Comparison of ENCODE assay signal across 8 mouse cellular contexts in the genomic region with DNA sequence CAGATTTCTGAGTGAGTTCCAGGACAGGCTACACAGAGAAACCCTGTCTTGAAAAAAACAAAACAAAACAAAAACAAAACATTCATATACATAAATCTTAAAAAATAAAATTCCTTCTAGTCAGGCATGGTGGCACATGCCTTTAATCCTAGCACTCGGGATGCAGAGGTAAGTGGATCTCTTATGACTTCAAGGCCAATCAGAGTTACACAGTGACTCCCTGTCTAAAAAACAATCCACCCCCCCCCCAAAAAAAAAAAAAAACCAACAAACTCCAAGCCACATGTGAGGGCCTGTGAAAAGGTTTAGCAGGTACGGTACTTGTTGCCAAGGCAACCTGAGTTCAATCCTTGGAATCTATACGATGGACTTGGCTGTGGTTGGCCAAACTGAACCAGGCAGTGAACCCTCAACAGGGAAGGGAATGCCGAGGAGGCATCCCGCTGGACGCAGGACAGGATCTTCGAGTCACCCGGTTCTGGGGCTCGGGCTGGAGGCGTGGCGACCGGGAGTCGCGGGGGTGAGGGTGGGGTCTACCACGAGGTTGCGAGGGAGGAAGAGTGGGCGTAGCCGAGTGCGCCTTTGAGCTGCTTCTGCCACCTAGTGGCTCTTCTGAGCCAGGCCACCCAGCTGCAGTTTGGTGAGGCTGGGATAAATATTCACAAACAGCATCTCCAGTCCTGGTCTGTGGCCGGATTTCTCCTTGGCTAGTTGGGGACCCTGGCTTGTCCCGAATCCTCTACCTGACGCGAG. TPM values are rescaled to one million over a fixed set of nuclear protein-coding genes. Genes with fewer than 3 reads are reported as not detected.
DNase-seq lines count a peak whose midpoint lies in the region; ATAC-seq lines count a peak whose summit lies in the region.

No protein-coding gene starts in this region.

- peak; percentile 40 for ATAC-seq in embryonic facial prominence, embryonic 11.5 days (replicated peaks; ENCODE audit: insufficient number of reproducible peaks, low FRiP score, low TSS enrichment, low read depth)
- peak; percentile 41 for ATAC-seq in limb, embryonic 12.5 days (ENCODE audit: insufficient number of reproducible peaks, insufficient read depth, low FRiP score, low TSS enrichment, low read depth)
- peak; percentile 57 for ATAC-seq in midbrain, embryonic 15.5 days (replicated peaks)

- H3K27ac ChIP-seq in embryonic facial prominence, embryonic 11.5 days (replicated peaks; ENCODE audit: low read depth, low read length), result no peak overlapping the region
- no peak overlapping the region for H3K27ac ChIP-seq in limb, embryonic 12.5 days
- H3K27ac ChIP-seq in midbrain, embryonic 15.5 days, result peak overlapping the region; percentile 51

- no peaks in the 10 kb centered on the region for H3K27me3 ChIP-seq in embryonic facial prominence, embryonic 11.5 days (ENCODE audit: control insufficient read depth, insufficient read depth, low read length)
- H3K27me3 ChIP-seq in limb, embryonic 12.5 days, result peaks cover 24% of the 10 kb centered on the region; the same call in 1 of the 2 replicates
- no peaks in the 10 kb centered on the region for H3K27me3 ChIP-seq in midbrain, embryonic 15.5 days (replicated peaks)

- H3K36me3 ChIP-seq in embryonic facial prominence, embryonic 11.5 days (replicated peaks; ENCODE audit: control insufficient read depth, insufficient read depth, low read depth, low read length), result peaks cover 4% of the 10 kb centered on the region
- H3K36me3 ChIP-seq in limb, embryonic 12.5 days, result peaks cover 22% of the 10 kb centered on the region
- H3K36me3 ChIP-seq in midbrain, embryonic 15.5 days (replicated peaks), result no peaks in the 10 kb centered on the region

- 5% methylated on average over 23 of the region's 23 CpGs for WGBS in embryonic facial prominence, embryonic 11.5 days
- 3% methylated on average over 23 of the region's 23 CpGs for WGBS in limb, embryonic 12.5 days
- 4% methylated on average over 23 of the region's 23 CpGs for WGBS in midbrain, embryonic 15.5 days

- H3K4me2 ChIP-seq in embryonic facial prominence, embryonic 11.5 days (ENCODE audit: low read depth, low read length), result peak overlapping the region; percentile 68
- H3K4me2 ChIP-seq in limb, embryonic 12.5 days, result peak overlapping the region; percentile 74
- peak overlapping the region; percentile 71 for H3K4me2 ChIP-seq in midbrain, embryonic 15.5 days

- DNase-seq in 3T3-L1 (ENCODE audit: low read depth, low spot score), result peak; percentile 90
- DNase-seq in adrenal gland, postnatal 14 days, result peak; percentile 91
- DNase-seq in embryonic facial prominence, embryonic 11.5 days (ENCODE audit: low spot score), result peak; percentile 91
- peak; percentile 87 to 88 for DNase-seq in heart, adult 18-20 months
- DNase-seq in kidney, adult 18-20 months, result peak; percentile 84
- peak; percentile 64 to 74 for DNase-seq in spleen, adult 18-20 months

- peaks cover 7% of the 10 kb centered on the region for H3K4me1 ChIP-seq in embryonic facial prominence, embryonic 11.5 days (ENCODE audit: control insufficient read depth, insufficient read depth, low read length)
- peaks cover 12% of the 10 kb centered on the region for H3K4me1 ChIP-seq in limb, embryonic 12.5 days (replicated peaks)
- H3K4me1 ChIP-seq in midbrain, embryonic 15.5 days, result peaks cover 24% of the 10 kb centered on the region

- H3K9me3 ChIP-seq in embryonic facial prominence, embryonic 11.5 days (replicated peaks; ENCODE audit: control insufficient read depth, low read length), result no peaks in the 10 kb centered on the region
- H3K9me3 ChIP-seq in limb, embryonic 12.5 days, result no peaks in the 10 kb centered on the region; the same call in 1 of the 2 replicates
- no peaks in the 10 kb centered on the region for H3K9me3 ChIP-seq in midbrain, embryonic 15.5 days

- no peak overlapping the region for H3K9ac ChIP-seq in embryonic facial prominence, embryonic 11.5 days (replicated peaks; ENCODE audit: low read length)
- no peak overlapping the region for H3K9ac ChIP-seq in limb, embryonic 12.5 days (replicated peaks)
- peak overlapping the region; percentile 33 for H3K9ac ChIP-seq in midbrain, embryonic 15.5 days

- peak overlapping the region; percentile 26 for H3K4me3 ChIP-seq in embryonic facial prominence, embryonic 11.5 days (ENCODE audit: low read depth, low read length)
- peak overlapping the region; percentile 37 for H3K4me3 ChIP-seq in limb, embryonic 12.5 days (replicated peaks)
- H3K4me3 ChIP-seq in midbrain, embryonic 15.5 days, result peak overlapping the region; percentile 39

RNA-seq across cellular contexts. Expression of a gene that starts 15.2 kb away (rescaled TPM):
- 31.4 and 32.8 TPM in 2 replicates for total RNA-seq in adrenal gland, postnatal 14 days (2021)
- 3.1 and 4.2 TPM in 2 replicates for polyA plus RNA-seq in embryonic facial prominence, embryonic 11.5 days (2014; fragmentation: Nextera tagmentation; extraction: Ambion mirVana)
- 10 to 100 TPM; 12.5 to 13.5 TPM for total RNA-seq in heart, adult 18-20 months (2021)
- 7.3 and 7.4 TPM in 2 replicates for polyA plus RNA-seq in limb, embryonic 12.5 days (2016; fragmentation: Nextera tagmentation; extraction: Ambion mirVana)
- polyA plus RNA-seq in midbrain, embryonic 15.5 days (2015; fragmentation: Nextera tagmentation; extraction: Ambion mirVana), result 10.9 and 11.0 TPM in 2 replicates

RNA-seq across cellular contexts. Expression of a gene that starts 37.8 kb away (rescaled TPM):
- total RNA-seq in adrenal gland, postnatal 14 days (2021), result 18.3 TPM in 2 replicates
- polyA plus RNA-seq in embryonic facial prominence, embryonic 11.5 days (2014; fragmentation: Nextera tagmentation; extraction: Ambion mirVana), result 2.4 and 2.8 TPM in 2 replicates
- total RNA-seq in heart, adult 18-20 months (2021), result 10 to 100 TPM; 21.9 to 22.8 TPM
- polyA plus RNA-seq in limb, embryonic 12.5 days (2016; fragmentation: Nextera tagmentation; extraction: Ambion mirVana), result 5.1 and 5.5 TPM in 2 replicates
- polyA plus RNA-seq in midbrain, embryonic 15.5 days (2015; fragmentation: Nextera tagmentation; extraction: Ambion mirVana), result 10.6 and 10.8 TPM in 2 replicates

RNA-seq across cellular contexts. Expression of a gene that starts 48.3 kb away (rescaled TPM):
- total RNA-seq in adrenal gland, postnatal 14 days (2021), result 2.8 and 3.3 TPM in 2 replicates
- polyA plus RNA-seq in embryonic facial prominence, embryonic 11.5 days (2014; fragmentation: Nextera tagmentation; extraction: Ambion mirVana), result 0.01 and 0.04 TPM in 2 replicates
- total RNA-seq in heart, adult 18-20 months (2021), result not detected
- polyA plus RNA-seq in limb, embryonic 12.5 days (2016; fragmentation: Nextera tagmentation; extraction: Ambion mirVana), result 0.05 and 0.14 TPM in 2 replicates
- polyA plus RNA-seq in midbrain, embryonic 15.5 days (2015; fragmentation: Nextera tagmentation; extraction: Ambion mirVana), result 0.70 and 0.98 TPM in 2 replicates
